Mouse (Mus musculus) CH12.LX (cell line): Measurements from ENCODE around the gene Lrrc75b.

Experiments
- CTCF ChIP-seq, 2 experiments: IDR thresholded peaks in 1 of 2; conservative IDR thresholded peaks in 1 of 2; 2 replicates each; pipeline ENCODE4 v1.5.1; 2011 to 2012; ENCODE audit warnings: low read depth in 2 of 2, low read length in 2 of 2, improper control_type of control experiment in 1 of 2, inconsistent platforms in 1 of 2, mild to moderate bottlenecking in 1 of 2, moderate library complexity in 1 of 2
- EP300 ChIP-seq: IDR thresholded peaks from 2 replicates; pipeline ENCODE4 v1.6.1; 2011; ENCODE audit warnings: low read length, improper control_type of control experiment
- HCFC1 ChIP-seq: IDR thresholded peaks from 2 replicates; pipeline ENCODE4 v1.6.1; 2012; ENCODE audit warnings: low read depth, mild to moderate bottlenecking, inconsistent platforms, low read length, improper control_type of control experiment
- MAZ ChIP-seq: IDR thresholded peaks from 2 replicates; pipeline ENCODE4 v1.6.1; 2012; ENCODE audit warnings: low read depth, mild to moderate bottlenecking, inconsistent platforms, low read length, improper control_type of control experiment, moderate library complexity
- ZNF384 ChIP-seq: IDR thresholded peaks from 2 replicates; pipeline ENCODE4 v1.6.1; 2012; ENCODE audit warnings: low read depth, low read length, improper control_type of control experiment, inconsistent platforms

DNA sequence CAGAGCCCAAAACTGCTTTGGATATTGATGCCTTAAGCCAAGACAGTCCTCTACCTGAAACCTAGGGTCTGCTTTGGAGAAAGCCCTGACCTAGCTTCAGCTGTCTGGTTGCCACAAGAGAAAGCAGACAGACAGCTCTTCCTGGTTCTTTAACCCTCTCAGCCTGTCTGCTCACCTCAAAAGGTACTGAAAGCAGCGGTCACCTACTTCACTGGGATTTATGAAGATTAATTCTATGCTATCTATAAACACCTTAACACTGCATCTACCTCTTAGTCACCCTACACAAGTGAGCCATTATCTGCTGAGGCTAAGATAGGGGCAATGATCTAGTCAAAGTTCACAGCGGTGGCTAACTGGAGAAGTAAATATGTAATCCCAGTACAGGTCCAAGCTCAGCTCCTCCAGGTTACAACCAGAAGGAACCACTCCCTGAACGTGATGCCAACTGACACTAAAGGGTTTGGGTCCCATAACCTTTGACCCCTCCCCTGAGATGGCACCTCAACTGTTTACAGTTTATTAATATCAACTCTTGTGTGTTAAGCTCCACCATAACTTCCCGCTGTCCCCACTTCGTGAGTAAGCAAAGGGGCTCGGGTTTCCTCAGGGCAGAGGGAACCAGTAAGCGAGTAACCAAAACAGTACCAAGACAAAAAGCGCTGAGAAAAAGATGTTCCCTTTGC, 43.9 kb downstream of the Lrrc75b start:
- TF ChIP-seq CTCF (conservative IDR thresholded peaks at IDR 0.05 in 1 of 2, IDR thresholded peaks at IDR 0.05 in 1 of 2; ENCODE audit: low read depth in 2 of 2, low read length in 2 of 2) (no peak), ZNF384 (no peak), HCFC1 (no peak), EP300 (no peak), MAZ (no peak)
